Mouse (Mus musculus): ENCODE measurements at regions not wholly inside any gene's neighbourhood (a gene's known extent, or its start where the extent isn't known, plus 50 kb on each side); places are given as distances from the start of the nearest gene placed in this dataset.

GRCm38 (mm10) chr7:115084711-115085380, 341.4 kb downstream of the Insc start:
- TF ChIP-seq POLR2A (IDR thresholded peaks at IDR 0.05; ENCODE audit: borderline replicate concordance, insufficient read depth, low read length) = no peak
- TF ChIP-seq CTCF (IDR thresholded peaks at IDR 0.05; ENCODE audit: borderline replicate concordance, insufficient read depth, low read depth, low read length) = no peak
- DNase-seq = no peak
- no peak overlapping the region for H3K4me3 ChIP-seq (replicated peaks; ENCODE audit: insufficient read depth, low read depth, low read length)
- no peaks in the 10 kb centered on the region for H3K4me1 ChIP-seq (ENCODE audit: control insufficient read depth, insufficient read depth, low read length)
- H3K27ac ChIP-seq (ENCODE audit: insufficient read depth, low read length) = no peak overlapping the region
- H3K27me3 ChIP-seq (ENCODE audit: control insufficient read depth, insufficient read depth, low read length) = no peaks in the 10 kb centered on the region
- 74% methylated on average over 3 of the region's 3 CpGs for WGBS

GRCm38 (mm10) chr7:115086542-115087448, 343.3 kb downstream of the Insc start:
- H3K27me3 ChIP-seq (ENCODE audit: control insufficient read depth, insufficient read depth, low read length) = no peaks in the 10 kb centered on the region
- no peak for DNase-seq
- H3K4me3 ChIP-seq (replicated peaks; ENCODE audit: insufficient read depth, low read depth, low read length) = no peak overlapping the region
- no peaks in the 10 kb centered on the region for H3K4me1 ChIP-seq (ENCODE audit: control insufficient read depth, insufficient read depth, low read length)
- H3K27ac ChIP-seq (ENCODE audit: insufficient read depth, low read length) = no peak overlapping the region
- 80% methylated on average over 4 of the region's 4 CpGs for WGBS
- TF ChIP-seq CTCF (IDR thresholded peaks at IDR 0.05; ENCODE audit: borderline replicate concordance, insufficient read depth, low read depth, low read length) (no peak), POLR2A (IDR thresholded peaks at IDR 0.05; ENCODE audit: borderline replicate concordance, insufficient read depth, low read length) (no peak)

- Histone ChIP-seq H3K27me3 (ENCODE audit: control insufficient read depth, insufficient read depth, low read length) (no peaks in the 10 kb centered on the region), H3K4me1 (ENCODE audit: control insufficient read depth, insufficient read depth, low read length) (no peaks in the 10 kb centered on the region), H3K27ac (ENCODE audit: insufficient read depth, low read length) (no peak overlapping the region), H3K4me3 (replicated peaks; ENCODE audit: insufficient read depth, low read depth, low read length) (no peak overlapping the region)
- no peak for DNase-seq
- 77% methylated on average over 3 of the region's 3 CpGs for WGBS
- TF ChIP-seq POLR2A (IDR thresholded peaks at IDR 0.05; ENCODE audit: borderline replicate concordance, insufficient read depth, low read length) (no peak), CTCF (IDR thresholded peaks at IDR 0.05; ENCODE audit: borderline replicate concordance, insufficient read depth, low read depth, low read length) (no peak)
Observed at GRCm38 (mm10) chr7:115092481-115093050, 349.1 kb downstream of the Insc start.

- Histone ChIP-seq H3K27ac (ENCODE audit: insufficient read depth, low read length) (no peak overlapping the region), H3K27me3 (ENCODE audit: control insufficient read depth, insufficient read depth, low read length) (no peaks in the 10 kb centered on the region), H3K4me1 (ENCODE audit: control insufficient read depth, insufficient read depth, low read length) (no peaks in the 10 kb centered on the region), H3K4me3 (replicated peaks; ENCODE audit: insufficient read depth, low read depth, low read length) (no peak overlapping the region)
- DNase-seq = no peak
- no peak for TF ChIP-seq CTCF (IDR thresholded peaks at IDR 0.05; ENCODE audit: borderline replicate concordance, insufficient read depth, low read depth, low read length)
- TF ChIP-seq POLR2A (IDR thresholded peaks at IDR 0.05; ENCODE audit: borderline replicate concordance, insufficient read depth, low read length) = no peak
- WGBS = 31% methylated on average over 2 of the region's 2 CpGs
Observed at GRCm38 (mm10) chr7:115106041-115106440, 362.5 kb downstream of the Insc start.

- no peak for DNase-seq
- Histone ChIP-seq H3K4me3 (replicated peaks; ENCODE audit: insufficient read depth, low read depth, low read length) (no peak overlapping the region), H3K4me1 (ENCODE audit: control insufficient read depth, insufficient read depth, low read length) (no peaks in the 10 kb centered on the region), H3K27me3 (ENCODE audit: control insufficient read depth, insufficient read depth, low read length) (no peaks in the 10 kb centered on the region), H3K27ac (ENCODE audit: insufficient read depth, low read length) (no peak overlapping the region)
- no peak for TF ChIP-seq CTCF (IDR thresholded peaks at IDR 0.05; ENCODE audit: borderline replicate concordance, insufficient read depth, low read depth, low read length)
- no peak for TF ChIP-seq POLR2A (IDR thresholded peaks at IDR 0.05; ENCODE audit: borderline replicate concordance, insufficient read depth, low read length)
- 63% methylated on average over 3 of the region's 3 CpGs for WGBS
Observed at GRCm38 (mm10) chr7:115112282-115112681, 368.8 kb downstream of the Insc start.

- TF ChIP-seq POLR2A (IDR thresholded peaks at IDR 0.05; ENCODE audit: borderline replicate concordance, insufficient read depth, low read length) (no peak), CTCF (IDR thresholded peaks at IDR 0.05; ENCODE audit: borderline replicate concordance, insufficient read depth, low read depth, low read length) (no peak)
- no peak overlapping the region for H3K4me3 ChIP-seq (replicated peaks; ENCODE audit: insufficient read depth, low read depth, low read length)
- 58% methylated on average over 2 of the region's 2 CpGs for WGBS
Observed at GRCm38 (mm10) chr7:115123283-115123682, 379.8 kb downstream of the Insc start.

GRCm38 (mm10) chr7:115129001-115129400, 385.5 kb downstream of the Insc start:
- 10% methylated on average over 3 of the region's 3 CpGs for WGBS

More at GRCm38 (mm10) chr7:115123283-115123682, 379.8 kb downstream of the Insc start:
- no peak for DNase-seq
- Histone ChIP-seq H3K27ac (ENCODE audit: insufficient read depth, low read length) (no peak overlapping the region), H3K4me1 (ENCODE audit: control insufficient read depth, insufficient read depth, low read length) (no peaks in the 10 kb centered on the region), H3K27me3 (ENCODE audit: control insufficient read depth, insufficient read depth, low read length) (no peaks in the 10 kb centered on the region)

More at GRCm38 (mm10) chr7:115129001-115129400, 385.5 kb downstream of the Insc start:
- TF ChIP-seq POLR2A (IDR thresholded peaks at IDR 0.05; ENCODE audit: borderline replicate concordance, insufficient read depth, low read length) (no peak), CTCF (IDR thresholded peaks at IDR 0.05; ENCODE audit: borderline replicate concordance, insufficient read depth, low read depth, low read length) (no peak)
- Histone ChIP-seq H3K4me1 (ENCODE audit: control insufficient read depth, insufficient read depth, low read length) (no peaks in the 10 kb centered on the region), H3K4me3 (replicated peaks; ENCODE audit: insufficient read depth, low read depth, low read length) (no peak overlapping the region), H3K27ac (ENCODE audit: insufficient read depth, low read length) (no peak overlapping the region), H3K27me3 (ENCODE audit: control insufficient read depth, insufficient read depth, low read length) (no peaks in the 10 kb centered on the region)
- DNase-seq = no peak

All from cerebellum, adult 2 months (tissue).